Mouse (Mus musculus) c-Kit-positive CD71-positive TER-119-positive erythroid progenitor cells, embryonic 14.5 days (primary cell): ENCODE measurements around the gene Ptgr2.

Experiments
- DNase-seq: peaks from one replicate; pipeline ENCODE4 v3.0.0-alpha.2; 2013; ENCODE audit warnings: low spot score

Ptgr2 gene

DNA sequence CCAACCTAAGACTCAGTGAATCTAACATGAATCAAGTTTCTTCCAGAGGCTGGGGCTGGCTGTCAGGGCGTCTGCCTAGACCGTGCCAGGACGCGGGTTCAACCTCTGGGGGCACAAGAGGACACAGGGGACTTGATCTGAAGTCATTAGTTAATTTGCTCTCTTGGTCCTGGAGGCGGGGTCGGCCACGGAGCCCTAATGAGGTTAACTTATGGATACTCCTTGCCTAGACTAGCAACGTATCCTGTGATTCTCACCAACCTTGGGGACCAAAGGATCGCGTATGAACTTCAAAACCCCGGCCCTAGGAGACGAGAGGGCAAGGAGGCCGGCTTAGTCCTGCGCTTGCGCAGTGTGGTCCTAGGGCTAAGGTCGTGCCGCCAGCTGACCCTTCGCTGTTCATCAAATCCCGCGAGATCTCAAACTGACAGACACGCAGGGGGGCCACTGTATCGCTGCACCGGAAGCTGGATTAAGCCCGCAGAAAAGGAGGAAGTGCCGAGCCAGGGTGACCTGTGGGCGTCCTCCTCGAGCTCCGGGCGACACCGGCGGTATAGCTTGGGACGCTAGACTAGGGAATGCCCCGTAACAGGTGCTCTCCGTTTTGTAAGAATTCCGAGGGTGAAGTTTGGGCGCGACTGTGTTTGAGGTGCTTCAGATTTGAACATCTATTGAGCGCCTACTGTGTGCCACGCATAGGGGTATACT lies at the start of gene Ptgr2:
Gene Ptgr2, plus strand, starts transcription at position 348 of the 708 bp plus-strand sequence.
- DNase-seq, result peak; percentile 97

DNA sequence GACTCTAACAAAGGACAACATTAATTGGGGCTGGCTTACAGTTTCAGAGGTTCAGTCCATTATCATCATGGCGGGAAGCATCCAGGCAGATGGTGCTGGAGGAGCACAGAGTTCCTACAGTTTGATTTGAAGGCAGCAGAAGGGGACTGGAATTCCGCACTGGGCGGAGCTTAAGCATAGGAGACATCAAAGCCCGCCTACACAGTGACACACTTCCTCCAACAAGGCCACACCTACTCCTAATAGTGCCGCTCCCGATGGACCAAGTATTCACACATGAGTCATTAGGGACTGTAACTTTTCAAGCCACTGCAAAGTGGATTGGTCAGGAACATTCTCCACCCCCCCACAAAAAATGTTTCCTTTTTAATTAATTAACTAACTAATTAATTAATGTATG lies 49.5 kb upstream of the Ptgr2 start:
- DNase-seq, result no peak

DNA sequence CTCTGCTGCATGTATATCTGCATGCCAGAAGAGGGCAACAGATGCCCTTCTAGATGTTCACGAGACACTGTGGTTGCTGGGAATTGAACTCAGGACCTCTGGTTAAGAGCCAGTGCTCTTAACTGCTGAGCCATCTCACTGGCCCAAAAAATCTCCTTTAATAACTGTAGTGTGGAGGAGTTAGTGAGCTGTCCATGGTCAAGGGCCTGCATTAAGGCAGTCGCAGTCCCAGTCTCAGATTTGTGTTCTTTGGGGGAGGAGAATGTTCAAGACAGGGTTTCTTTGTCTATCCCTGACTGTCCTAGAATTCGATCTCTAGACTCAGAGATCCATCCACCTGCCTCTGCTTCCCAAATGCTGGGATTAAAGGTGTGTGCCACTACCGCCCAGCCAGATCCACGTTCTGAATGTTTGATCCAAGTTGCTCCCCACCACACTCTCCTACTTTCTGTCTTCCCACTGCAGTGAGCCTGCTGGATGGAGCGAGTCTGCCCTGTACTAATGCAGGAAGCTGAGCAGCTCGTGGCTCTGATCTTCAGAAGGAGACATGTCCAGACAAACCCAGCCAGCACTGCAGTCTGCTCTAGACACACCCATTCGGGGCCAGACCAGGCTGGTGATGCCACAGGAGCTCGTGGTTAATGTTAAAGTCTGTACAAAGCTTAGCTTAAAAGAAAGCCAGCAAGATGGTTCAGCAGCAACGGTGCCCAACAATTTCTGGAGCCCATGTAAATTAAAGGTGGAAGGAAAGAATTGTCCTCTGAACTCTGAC lies 48.9 kb upstream of the Ptgr2 start:
- DNase-seq, result no peak

DNA sequence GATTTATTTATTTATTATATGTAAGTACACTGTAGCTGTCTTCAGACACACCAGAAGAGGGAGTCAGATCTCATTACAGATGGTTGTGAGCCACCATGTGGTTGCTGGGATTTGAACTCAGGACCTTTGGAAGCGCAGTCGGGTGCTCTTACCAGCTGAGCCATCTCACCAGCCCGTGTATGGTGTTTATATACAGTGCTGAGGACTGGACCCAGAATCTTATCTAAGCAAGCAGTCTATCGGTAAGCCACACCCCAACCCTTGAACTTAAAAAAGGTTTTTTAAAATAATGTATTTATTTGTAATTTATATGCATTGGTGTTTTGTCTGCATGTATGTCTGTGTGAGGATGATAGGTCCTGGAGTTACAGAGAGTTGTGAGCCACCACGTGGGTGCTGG lies 48.0 kb upstream of the Ptgr2 start:
- peak; percentile 34 for DNase-seq

DNA sequence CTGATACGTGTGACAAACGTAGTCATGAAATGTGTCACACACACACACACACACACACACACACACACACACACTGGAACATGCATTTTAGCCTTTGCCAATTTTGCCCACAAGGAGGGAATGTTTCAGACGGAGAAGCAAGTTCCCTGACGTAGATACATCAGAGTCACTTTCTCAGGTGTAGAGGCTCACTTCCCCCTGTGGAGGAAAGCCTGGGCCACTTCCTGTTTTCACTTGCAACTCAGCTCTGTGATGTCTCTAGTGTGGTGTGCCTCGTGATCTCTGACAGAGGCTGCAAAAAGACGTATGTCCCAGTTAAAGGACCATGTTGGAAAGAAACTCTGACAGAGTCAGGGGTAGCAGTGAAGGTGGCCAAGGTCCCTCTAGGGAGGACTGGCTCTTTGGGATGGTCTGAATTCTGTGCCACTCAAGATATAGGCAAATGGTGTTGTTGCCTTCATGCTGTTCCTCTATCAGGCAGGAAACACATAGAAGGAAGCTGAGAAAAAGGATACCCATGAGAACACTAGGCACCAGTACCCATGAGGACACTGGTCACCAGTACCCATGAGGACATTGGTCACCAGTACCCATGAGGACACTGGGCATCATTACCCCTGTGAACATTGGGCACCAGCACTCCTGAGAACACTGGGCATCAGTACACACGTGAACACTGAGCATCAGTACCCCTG lies 41.8 kb upstream of the Ptgr2 start:
- no peak for DNase-seq

DNA sequence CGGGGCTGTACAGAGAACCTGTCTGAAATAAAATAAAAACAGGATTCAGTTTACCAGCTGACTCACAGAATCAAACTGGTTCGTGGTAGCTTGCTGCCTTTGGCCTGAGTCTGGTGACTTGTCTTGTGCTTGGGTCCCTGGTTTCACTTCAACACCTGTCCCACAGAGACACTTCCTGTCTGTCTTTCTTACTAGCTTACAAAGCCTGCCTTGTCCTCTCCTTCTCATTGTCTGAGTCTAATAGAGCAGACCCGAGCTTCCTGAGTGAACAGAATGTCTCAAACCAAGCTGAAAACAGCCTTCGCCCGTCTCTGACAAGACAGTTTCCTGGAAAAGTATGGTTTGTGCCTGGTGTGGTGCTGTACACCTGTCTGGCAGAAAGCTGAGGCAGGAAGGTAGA lies 39.3 kb upstream of the Ptgr2 start:
- DNase-seq, result no peak

DNA sequence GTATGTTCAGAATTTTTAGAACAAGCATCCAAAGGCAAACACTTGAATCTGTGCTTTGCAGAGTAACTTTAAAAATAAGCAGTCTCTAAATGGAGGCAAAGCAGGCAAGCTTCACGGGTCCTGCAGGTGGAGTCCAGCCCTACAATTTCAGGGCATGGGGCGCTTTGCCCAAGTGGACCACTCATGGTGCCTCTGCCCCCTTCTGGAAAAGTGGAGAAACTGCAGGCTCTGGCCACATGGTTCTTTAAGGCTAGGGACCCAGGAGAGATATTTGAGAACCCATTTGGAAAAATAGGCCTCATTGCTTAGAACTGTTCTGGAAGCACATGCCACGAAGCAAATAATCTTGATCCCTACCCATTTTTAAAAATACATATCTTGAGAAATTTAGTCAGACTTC lies 35.8 kb upstream of the Ptgr2 start:
- DNase-seq, result peak; percentile 72

DNA sequence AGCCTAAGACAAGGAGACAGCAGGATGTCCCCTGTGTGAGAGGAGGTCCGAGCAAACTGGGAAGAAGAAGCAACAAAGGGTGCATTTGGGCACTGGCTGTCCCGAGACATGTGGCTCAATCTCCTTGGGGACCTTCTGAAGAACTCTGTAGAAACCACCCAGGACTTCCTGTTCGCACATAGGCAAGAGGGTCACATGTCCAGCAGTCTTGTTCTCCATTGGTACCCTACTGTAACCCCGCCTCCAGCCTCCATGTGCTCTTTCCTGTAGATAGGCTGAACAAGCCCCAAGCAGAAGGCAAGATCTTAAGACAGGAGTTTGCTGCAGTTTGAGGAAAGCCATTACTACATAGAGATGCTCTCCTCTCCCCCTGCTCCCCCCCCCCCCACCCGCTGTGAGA lies 32.2 kb upstream of the Ptgr2 start:
- no peak for DNase-seq

DNA sequence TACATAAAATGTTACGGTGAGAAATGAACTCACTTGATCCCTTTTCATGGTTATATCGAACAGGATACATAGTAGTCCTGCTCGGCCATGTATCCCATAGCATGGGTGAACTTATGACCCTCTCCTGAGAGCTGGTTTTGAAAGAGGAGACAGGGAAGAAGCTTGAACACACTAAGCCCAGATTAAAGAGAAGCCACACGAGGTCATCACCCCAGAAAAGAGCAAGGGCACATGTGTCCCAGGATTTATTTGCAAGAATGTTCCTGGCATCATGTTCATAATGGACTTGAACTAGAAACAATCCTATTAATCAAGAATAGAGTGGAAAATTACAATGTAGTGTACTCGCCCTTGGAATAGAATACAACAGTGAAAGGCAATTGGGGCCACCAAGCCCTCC lies 30.1 kb upstream of the Ptgr2 start:
- DNase-seq, result no peak

DNA sequence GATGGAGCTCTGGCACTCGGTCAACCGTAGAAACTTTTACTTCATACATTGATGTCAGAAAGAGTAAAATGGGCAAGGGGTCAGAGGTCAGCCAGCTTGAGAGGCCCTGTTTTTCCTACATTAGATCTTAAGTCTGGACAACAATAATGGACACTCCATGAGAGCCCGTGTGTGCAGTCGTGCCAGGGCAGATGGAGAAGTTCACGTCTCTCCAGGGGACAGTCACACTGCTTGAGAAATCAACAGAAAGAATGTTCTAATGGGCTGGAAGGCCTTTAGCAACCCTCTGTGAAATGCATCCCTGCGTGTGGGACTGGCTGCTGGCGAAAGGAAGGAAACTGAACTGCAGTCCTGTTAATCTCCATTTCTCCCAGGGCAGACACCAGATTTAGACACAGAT lies 24.7 kb upstream of the Ptgr2 start:
- DNase-seq, result no peak

DNA sequence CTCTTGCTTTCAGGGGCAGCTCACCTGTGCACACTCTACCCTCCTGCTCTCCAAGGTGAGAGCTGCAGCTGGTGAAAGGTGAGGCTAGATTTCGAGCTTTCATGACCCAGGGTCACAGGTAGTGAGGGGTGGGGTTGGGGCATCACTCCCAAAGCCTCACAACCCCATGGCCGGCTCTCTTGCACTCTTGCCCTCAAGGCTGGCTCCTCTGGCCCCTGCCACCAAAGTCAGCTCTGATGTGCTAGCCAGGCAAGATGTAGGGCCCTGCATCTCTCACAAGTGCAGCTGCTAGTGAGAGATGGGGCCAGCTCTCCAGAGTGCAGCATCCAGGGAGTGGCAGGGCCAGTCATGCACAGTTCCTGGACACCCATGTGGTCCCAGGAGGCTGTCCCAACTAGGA lies 17.8 kb upstream of the Ptgr2 start:
- DNase-seq, result no peak

DNA sequence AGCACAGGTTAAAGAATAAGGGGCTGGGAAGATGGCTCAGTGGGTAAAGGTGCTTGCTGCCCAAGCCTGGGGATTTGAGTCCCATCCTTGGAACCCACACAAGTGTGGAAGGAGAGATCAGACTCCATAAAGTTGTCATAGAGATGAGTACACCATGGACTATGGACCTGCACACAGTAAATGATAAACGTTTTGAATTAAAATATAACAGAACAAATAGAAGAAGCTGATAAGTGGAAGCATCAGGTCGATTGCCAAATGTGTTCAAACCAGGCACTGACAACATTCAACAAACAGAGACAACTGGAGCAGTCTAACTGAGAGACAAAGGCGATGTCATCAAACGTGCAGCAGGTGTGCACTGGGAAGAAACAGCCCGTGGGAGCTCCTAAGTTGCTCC lies 11.7 kb upstream of the Ptgr2 start:
- DNase-seq, result no peak

DNA sequence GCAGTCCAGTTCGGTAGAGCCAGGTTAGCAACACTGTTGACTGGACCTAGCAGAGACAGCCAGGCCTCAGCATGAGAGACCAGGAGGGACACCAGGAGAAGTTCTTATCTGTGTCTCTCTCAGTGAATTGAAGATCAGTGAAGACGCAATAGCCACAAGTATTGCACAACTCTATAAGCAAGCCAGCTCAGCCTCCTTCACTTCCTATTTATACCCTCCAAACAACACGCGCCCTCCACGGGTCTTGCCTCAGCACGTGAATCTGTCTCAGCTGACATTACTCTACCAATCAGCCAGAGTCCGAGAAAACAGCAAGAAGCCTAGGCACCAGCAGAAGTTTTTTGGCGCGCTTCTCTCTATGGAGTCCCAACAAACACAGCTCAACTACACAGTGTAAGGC lies 9.7 kb upstream of the Ptgr2 start:
- no peak for DNase-seq

DNA sequence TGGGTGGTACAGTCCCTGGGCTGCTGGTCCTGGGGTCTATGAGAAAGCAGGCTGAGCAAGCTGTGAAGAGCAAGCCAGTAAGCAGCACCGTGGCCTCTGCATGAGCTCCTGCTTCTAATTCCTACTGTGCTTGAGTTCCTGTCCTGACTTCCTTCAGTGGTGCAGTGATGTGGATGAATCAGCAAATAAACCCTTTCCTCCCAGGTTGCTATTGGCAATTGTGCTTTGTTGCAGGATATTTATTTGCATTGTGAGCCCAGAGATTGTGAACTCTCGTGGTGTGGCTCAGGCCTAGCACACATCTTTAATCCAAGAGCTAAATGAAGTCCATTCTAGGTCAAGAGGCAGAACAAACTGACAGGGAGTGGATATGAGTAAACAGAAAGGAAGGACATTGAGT lies 8.7 kb upstream of the Ptgr2 start:
- no peak for DNase-seq

DNA sequence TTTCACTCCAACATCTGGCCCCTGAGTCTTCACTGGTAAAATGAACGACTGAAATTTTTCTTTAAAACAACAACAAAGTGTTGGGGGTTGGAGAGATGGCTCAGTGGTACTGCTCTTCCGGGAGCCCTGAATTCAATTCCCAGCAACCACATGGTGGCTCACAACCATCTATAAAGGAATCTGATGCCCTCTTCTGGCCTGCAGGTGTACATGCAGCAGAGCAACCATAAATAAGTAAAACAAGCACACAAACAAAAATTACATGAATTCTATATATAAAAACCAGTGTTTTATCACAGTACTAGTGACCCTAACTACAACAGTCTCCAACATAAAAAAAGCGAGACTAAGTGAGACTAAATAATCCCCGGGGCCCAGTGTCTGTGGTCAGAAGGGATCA lies 8.2 kb upstream of the Ptgr2 start:
- no peak for DNase-seq

DNA sequence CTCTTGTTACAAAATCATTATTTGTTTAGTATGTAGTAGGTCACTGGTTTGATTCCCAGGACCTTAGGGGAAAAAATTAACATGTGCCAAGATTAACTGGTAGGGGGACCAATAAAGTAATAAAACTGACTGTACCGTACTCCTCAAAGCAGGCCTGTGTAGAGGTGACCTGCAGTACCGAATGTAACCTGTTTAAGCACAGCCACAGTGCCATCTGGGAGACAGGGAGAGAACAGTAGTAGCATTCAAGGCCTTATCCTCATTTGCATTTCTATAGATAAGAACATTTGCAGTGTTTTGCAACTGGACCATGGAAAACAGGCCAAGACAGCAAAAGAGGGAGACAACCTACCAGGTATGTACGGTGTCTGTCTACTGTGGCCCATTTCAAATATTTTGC lies 7.2 kb upstream of the Ptgr2 start:
- DNase-seq, result no peak

DNA sequence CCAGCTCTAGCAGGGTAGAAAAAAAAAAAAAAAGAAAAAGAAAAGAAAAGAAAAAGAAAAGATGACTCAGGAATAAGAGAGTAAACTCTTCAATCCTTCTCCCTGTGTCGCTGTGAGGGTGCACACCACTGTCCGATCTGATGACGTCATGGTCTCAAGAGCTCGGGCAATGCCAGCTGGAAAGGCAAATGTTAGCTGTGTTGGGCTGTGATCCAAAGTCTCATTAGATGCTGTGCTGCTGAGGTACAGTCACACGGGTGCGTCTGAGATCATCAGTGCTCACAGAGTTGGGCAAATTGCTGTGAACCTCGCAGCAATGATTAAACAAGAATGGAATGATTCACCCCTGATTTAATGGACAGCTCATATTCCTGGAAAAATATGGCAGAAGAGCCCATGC lies 6.1 kb upstream of the Ptgr2 start:
- DNase-seq, result no peak

DNA sequence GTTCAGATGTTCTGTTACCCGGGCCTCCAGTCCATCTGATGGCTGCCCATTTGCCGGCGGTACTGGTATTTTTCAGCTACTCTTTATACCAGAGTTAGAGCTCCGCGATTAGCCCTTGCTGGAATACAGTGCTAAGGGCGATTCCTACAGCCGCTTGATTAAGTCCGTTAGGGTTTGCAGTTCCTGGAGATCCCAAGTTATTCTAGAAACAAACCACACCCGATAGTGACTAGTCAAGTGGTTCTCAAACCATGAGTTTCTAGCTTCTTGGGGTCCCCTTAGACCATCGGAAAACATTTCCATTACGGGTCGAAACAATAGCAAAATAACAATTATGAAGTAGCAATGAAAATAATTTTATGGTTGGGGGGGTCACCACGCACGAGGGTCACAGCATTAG lies 641 bp upstream of the Ptgr2 start:
- peak; percentile 55 for DNase-seq

DNA sequence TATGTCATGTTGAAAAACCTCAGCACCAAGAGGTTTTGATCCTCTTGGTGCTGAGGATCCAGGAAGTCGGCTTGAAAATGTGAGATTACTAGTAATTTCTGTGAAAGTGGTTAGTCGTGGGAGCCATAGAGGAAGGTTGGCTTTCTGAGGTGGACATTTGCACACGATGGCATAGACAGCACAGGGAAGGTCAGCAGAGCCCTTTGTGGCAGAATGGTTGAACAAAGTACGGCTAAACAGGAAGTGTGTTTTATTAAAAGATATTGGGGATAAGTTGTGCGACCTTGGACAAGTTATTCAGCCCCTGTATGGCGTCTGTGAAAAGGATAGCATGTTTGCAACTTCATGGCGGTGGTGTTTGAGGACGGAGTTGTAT lies 549 bp downstream of the Ptgr2 start:
- DNase-seq, result no peak

DNA sequence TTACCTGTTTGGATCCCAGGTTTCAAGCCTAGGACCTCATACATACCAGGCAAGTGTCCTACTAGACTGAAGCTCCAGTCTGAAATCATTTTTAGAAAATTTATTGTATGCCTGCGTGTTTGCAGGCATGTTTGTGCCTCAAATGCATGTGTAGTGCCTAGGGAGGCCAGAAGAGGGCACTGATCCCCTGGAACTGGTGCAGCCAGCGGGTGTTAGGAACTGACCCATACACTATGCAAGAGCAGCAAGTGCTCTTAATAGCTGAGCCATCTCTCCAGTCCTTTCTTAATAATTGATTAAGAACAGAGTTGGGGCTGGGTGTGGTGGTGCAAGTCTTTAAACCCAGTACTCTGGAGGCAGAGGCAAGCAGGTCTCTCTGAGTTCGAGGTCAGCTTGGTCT lies 3.4 kb downstream of the Ptgr2 start:
- DNase-seq, result peak; percentile 60

DNA sequence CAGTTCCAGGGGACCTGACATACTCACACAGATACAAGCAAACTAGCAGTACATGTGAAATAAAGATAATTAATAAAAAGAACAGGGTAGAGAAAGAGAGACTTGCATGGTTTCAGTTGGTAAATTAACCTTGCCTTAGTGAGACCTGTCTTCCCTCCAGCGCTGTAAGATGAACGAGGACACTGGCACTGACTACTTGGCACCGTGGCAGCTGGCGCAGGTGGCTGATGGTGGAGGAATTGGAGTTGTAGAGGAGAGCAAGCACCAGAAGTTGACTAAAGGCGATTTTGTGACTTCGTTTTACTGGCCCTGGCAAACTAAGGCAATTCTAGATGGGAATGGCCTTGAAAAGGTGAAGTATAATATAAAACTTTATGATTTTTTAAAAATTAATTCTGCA lies 12.8 kb downstream of the Ptgr2 start:
- no peak for DNase-seq

DNA sequence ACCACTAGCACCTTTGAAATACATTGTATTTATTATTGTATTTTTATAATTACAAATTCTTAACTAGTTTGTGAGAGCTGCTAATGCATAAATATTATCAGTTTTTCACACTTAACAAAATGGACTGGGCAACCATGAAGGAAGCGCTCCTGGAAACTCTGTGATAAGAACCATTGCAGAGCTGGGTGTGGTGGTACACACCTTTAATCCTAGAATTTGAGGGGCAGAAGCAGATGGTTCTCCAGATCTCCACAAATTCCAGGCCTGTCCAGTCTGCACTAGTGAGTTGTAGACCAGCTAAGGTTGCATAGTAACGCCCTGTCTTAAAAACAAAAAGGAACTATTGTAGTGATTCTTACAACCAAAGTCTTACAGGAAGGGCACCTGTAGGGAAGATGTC lies 14.2 kb downstream of the Ptgr2 start:
- peak; percentile 59 for DNase-seq

DNA sequence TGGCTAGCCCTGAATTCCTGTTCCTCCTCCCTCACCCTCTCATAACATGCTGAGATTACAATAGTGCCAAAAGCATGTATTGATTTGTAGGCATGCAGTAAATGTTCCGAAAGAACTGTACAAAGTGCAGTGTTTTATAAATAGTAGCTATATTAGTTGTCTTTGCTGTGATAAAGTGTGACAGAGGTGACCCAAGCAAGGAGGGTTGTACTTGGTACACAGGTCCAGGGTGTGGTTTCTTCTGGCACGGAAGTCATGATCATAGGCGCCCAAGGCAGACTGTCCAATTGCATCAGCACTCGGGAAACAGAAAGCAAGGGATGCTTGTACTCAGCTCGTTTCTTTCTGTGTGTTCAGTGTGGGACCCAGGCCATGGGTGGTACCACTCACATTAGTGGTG lies 19.1 kb downstream of the Ptgr2 start:
- no peak for DNase-seq
